Comparison of ENCODE assay signal across 7 mouse cellular contexts in genomic region chr19:47402976-47403375, GRCm38 (mm10).
DNase-seq lines count a peak whose midpoint lies in the region; ATAC-seq and TF ChIP-seq lines count a peak whose summit lies in the region.

No protein-coding gene starts in this region.

- H3K4me3 ChIP-seq in ES-E14 (ENCODE audit: insufficient read depth in 1 of 2, low read depth in 1 of 2, low read length in 2 of 2, poor library complexity in 1 of 2, severe bottlenecking in 1 of 2) = no peak overlapping the region
- H3K4me3 ChIP-seq in liver, embryonic 15.5 days (replicated peaks) = peak overlapping the region; percentile 20
- H3K4me3 ChIP-seq in stomach, embryonic 16.5 days (replicated peaks; ENCODE audit: low read length) = no peak overlapping the region

- H3K4me2 ChIP-seq in liver, embryonic 15.5 days = peak overlapping the region; percentile 66
- peak overlapping the region; percentile 20 for H3K4me2 ChIP-seq in stomach, embryonic 16.5 days (ENCODE audit: low read depth, low read length)

- 15% methylated on average over 6 of the region's 6 CpGs for WGBS in liver, embryonic 15.5 days (ENCODE audit: insufficient replicate concordance)
- 10% methylated on average over 6 of the region's 6 CpGs for WGBS in stomach, embryonic 16.5 days

- no peaks in the 10 kb centered on the region for H3K27me3 ChIP-seq in liver, embryonic 15.5 days
- H3K27me3 ChIP-seq in stomach, embryonic 16.5 days (ENCODE audit: control insufficient read depth, insufficient read depth, low read length) = no peaks in the 10 kb centered on the region

- H3K9ac ChIP-seq in ES-E14 (ENCODE audit: insufficient read depth, low read depth, low read length, poor library complexity, severe bottlenecking) = no peak overlapping the region
- peak overlapping the region; percentile 63 for H3K9ac ChIP-seq in liver, embryonic 15.5 days
- 0 out of 2 replicates have a peak overlapping the region, but pooled peaks have one; percentile 28 for H3K9ac ChIP-seq in stomach, embryonic 16.5 days (ENCODE audit: low read length)

- in situ Hi-C loops in ES-E14 (cut with MboI; ENCODE audit: low sequenced_read_pairs in 2 of 2, unreplicated experiment in 2 of 2) = no loop called here

- H3K36me3 ChIP-seq in ES-E14 (ENCODE audit: control insufficient read depth, insufficient read depth, low read length, poor library complexity, severe bottlenecking) = no peaks in the 10 kb centered on the region
- H3K36me3 ChIP-seq in liver, embryonic 15.5 days (replicated peaks) = 0 out of 2 replicates have a peak, but pooled peaks cover 2% of the 10 kb centered on the region
- H3K36me3 ChIP-seq in stomach, embryonic 16.5 days (ENCODE audit: control insufficient read depth, insufficient read depth, low read length) = no peaks in the 10 kb centered on the region

- H3K9me3 ChIP-seq in ES-E14 (ENCODE audit: control insufficient read depth, insufficient read depth, low read depth, low read length) = no peaks in the 10 kb centered on the region
- H3K9me3 ChIP-seq in liver, embryonic 15.5 days (replicated peaks) = no peaks in the 10 kb centered on the region
- no peaks in the 10 kb centered on the region for H3K9me3 ChIP-seq in stomach, embryonic 16.5 days (replicated peaks; ENCODE audit: control insufficient read depth, low read length)

- H3K4me1 ChIP-seq in ES-E14 (ENCODE audit: control insufficient read depth in 2 of 2, insufficient read depth in 2 of 2, low read length in 2 of 2, poor library complexity in 1 of 2) = peaks cover 0 to 28% of the 10 kb centered on the region in 2 experiments; a peak in 2 of 4 replicates
- H3K4me1 ChIP-seq in liver, embryonic 15.5 days (replicated peaks) = peaks cover 85% of the 10 kb centered on the region
- peaks cover 35% of the 10 kb centered on the region for H3K4me1 ChIP-seq in stomach, embryonic 16.5 days (ENCODE audit: control insufficient read depth, insufficient read depth, low read length)

- peak; percentile 98 for ATAC-seq in liver, embryonic 15.5 days (ENCODE audit: insufficient read depth)
- peak; percentile 93 for ATAC-seq in stomach, embryonic 16.5 days (ENCODE audit: insufficient read depth, low FRiP score)

- H3K27ac ChIP-seq in ES-E14 (ENCODE audit: insufficient read depth, low read depth, low read length, poor library complexity, severe bottlenecking) = peak overlapping the region; percentile 86; the same call in 1 of the 2 replicates
- H3K27ac ChIP-seq in liver, embryonic 15.5 days (replicated peaks) = peak overlapping the region; percentile 98
- H3K27ac ChIP-seq in stomach, embryonic 16.5 days (ENCODE audit: low read length) = peak overlapping the region; percentile 92

- DNase-seq in ES-E14 (ENCODE audit: low read depth, low spot score) = peak; percentile 69
- DNase-seq in c-Kit-negative CD71-positive TER-119-positive erythroid progenitor cells, embryonic 14.5 days (ENCODE audit: low read depth, low spot score) = peak; percentile 80
- DNase-seq in heart, adult 9 months (ENCODE audit: low spot score in 2 of 2) = peak; percentile 81 to 84
- no peak for DNase-seq in left cerebral cortex, adult 11 months (ENCODE audit: low spot score)
- DNase-seq in layer of hippocampus, adult 8-10 months (ENCODE audit: low spot score in 2 of 2) = no peak

TF ChIP-seq in ES-E14, 5 proteins besides CTCF, POLR2A, EP300 and RAD21:
- TF ChIP-seq MAFK (IDR thresholded peaks at IDR 0.05; ENCODE audit: insufficient read depth, low read depth, low read length) (no peak), CHD2 (IDR thresholded peaks at IDR 0.05; ENCODE audit: low read depth, low read length) (no peak), ZNF384 (IDR thresholded peaks at IDR 0.05; ENCODE audit: low read depth, low read length) (no peak), ZC3H11A (IDR thresholded peaks at IDR 0.05; ENCODE audit: borderline replicate concordance, low read depth, low read length) (no peak), HCFC1 (IDR thresholded peaks at IDR 0.05; ENCODE audit: borderline replicate concordance, insufficient read depth, low read length) (no peak)

Comparison
In these comparisons a context has a peak if more than half of its experiments do, and no peak if none do; other contexts are left out.
1. DNase-seq: peak in ES-E14 (single experiment), c-Kit-negative CD71-positive TER-119-positive erythroid progenitor cells, embryonic 14.5 days (single experiment) and heart, adult 9 months (2 of 2); none in left cerebral cortex, adult 11 months (single experiment) and layer of hippocampus, adult 8-10 months (0 of 2).
2. Peak in every context shown above with its lines, with median percentiles within 50 percentile points of each other: H3K27ac ChIP-seq.